Mouse (Mus musculus): Measurements from ENCODE around the gene Ism1. TPM values are rescaled to one million over a fixed set of nuclear protein-coding genes. Genes with fewer than 3 reads are reported as not detected.

The Ism1 gene
- not detected in 2 replicates for polyA plus RNA-seq (2012; ENCODE audit: low replicate concordance)

DNA sequence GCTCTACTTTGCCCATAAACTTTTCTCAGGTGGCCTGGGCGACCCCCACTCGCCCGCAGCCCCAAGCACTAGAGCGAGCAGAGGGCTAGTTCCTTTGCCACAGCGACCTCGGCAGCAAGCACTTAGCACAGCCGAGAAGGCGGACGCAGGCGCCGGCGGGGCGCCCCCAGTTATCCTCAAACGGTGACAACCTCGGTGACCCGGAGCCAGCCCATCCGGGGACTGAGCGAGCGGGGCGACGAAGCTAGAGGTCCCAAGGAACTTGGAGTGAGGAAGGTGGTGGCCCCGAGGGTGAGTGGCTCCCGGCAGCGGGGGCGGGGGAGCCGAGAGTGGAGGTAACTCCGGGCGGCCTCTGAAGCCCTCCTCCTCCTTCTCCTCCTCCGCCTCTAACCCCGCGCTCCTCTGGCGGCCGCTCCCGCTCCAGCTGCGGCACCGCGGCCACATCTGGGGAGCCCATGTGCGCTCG is at the start of gene Ism1:
Gene Ism1, plus strand, starts transcription at position 370 of the 466 bp plus-strand sequence.

Other genes starting within 250 kb of the Ism1 start
- gene Sptlc3, start 184.3 kb upstream of the Ism1 start, polyA plus RNA-seq (2012; ENCODE audit: low replicate concordance): not detected in 2 replicates